Mouse (Mus musculus) heart, postnatal 25 days (tissue): Measurements from ENCODE around the gene Slc9a9. TPM values are rescaled to one million over a fixed set of nuclear protein-coding genes. Genes with fewer than 3 reads are reported as not detected.

Experiments
- DNase-seq: peaks from one replicate; pipeline ENCODE4 v3.0.0; 2022; ENCODE audit warnings: low spot score
- intact Hi-C: fragments of 180-260 bp; cut with DNase I; formaldehyde crosslinking; loops from one replicate; pipeline ENCODE4 v1.15.1; 2025
- total RNA-seq, 2 experiments: library from RNA; stranded (reverse); gene quantifications; 2 replicates each; pipeline ENCODE4 v1.2.3; 2021

The Slc9a9 gene
- total RNA-seq, 2 experiments from 2014 or later, result 2.2 to 2.6 TPM

DNA sequence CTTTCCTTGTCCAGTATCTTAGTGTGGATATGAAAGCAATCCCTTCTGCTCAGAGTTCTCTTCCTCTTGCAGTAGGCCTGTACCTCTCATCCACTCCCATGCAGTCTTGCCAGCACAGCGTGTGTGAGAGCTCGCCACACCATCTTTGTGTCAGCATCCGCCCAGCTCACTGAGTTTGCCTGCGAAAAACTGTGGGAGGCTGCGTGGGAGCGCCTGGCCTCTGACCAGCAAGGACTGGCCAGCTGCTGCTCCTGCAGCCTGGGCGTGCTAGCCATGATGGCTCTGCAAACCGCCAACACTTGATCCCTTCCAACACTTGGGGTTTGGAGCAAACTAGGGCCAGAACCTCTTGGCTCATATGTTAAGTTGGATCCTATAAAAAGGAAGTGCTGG is 11.4 kb downstream of the Slc9a9 start:
- intact Hi-C loops, result no loop called here
- peak; percentile 42 for DNase-seq

DNA sequence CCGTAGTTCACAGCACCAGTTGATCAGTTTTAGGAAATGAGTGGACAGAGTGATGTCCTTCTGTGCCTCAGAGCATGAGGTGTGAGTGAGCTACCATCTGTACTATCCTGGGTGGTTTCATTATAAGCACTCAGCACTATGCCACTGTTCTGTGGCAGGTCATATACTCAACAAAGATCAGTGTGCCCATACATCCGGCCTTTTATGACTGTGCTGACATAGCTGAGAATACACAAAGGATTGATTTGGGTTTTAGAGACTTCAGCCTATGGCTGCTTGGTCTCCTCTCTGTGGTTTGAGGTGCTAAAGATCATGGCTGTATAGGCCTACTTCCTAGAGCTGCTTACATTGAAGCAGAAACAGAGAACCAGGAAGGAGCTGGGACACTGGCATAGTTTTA is 12.6 kb downstream of the Slc9a9 start:
- DNase-seq, result no peak
- intact Hi-C loops, result no loop called here

DNA sequence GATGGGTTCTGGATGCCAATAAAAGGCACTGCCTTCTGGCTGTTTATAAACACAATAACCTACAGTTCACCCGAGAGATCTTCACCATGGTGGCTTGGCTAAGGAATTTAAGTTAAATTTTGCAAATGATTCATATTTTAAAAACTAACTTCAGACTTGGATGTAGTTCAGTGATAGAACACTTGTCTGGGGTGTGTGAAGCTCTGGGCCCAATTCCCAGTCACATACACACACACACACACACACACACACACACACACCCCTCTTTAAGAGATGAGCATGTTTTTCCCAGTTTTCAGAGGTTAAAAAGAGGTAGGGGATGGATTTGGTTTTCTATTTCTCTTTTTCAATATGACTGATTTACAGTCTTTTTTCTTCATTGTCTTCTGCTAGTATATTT is 15.9 kb downstream of the Slc9a9 start:
- intact Hi-C loops, result no loop called here
- no peak for DNase-seq

DNA sequence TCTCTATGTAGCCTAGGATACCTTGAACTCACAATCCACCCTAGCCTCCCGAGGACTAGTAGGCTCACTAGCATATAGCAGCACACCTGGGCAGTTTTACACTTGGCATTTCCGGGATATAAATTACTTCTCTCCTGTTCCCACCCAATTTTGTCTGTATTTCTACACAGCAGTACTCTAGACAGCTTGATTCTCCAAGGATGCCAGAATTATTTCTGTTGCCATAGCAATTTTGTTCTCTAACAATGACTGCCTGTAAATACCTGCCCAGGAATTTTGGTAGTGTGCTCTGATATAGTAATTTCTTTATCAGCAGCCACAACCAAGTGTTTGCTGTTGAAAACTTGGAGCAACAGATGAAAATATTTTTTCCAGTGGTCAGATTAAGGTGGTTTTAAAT is 16.7 kb downstream of the Slc9a9 start:
- no peak for DNase-seq
- intact Hi-C loops, result no loop called here

DNA sequence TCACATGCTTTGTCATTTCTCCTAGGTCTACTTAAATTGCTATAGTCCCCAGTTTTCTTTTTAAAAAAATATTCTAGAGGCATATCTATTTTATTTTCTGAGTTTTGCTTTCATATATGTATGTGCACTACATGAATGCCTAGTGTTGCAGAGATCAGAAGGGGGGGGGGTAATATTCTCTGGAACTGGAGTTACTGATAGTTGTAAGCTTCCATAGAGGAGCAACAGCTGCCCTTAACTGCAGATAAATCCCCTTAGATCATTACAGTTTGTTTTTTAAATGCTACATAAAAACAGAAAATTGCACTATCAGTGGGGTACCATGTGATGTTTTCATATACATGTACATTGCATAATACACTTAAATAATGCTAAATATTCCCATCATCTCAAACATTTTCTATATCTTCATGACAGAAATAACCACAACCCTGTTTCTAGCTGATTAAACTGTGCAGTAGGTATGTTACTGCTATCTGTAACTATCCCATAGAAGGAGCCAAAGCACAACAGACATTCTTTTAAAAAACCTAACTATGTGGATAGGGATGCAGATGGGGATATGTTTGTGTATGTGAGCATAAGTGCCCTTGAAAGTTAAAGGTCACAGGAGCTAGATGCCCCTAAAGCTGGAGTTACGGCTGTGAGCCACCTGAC is 17.6 kb downstream of the Slc9a9 start:
- intact Hi-C loops, result no loop called here

DNA sequence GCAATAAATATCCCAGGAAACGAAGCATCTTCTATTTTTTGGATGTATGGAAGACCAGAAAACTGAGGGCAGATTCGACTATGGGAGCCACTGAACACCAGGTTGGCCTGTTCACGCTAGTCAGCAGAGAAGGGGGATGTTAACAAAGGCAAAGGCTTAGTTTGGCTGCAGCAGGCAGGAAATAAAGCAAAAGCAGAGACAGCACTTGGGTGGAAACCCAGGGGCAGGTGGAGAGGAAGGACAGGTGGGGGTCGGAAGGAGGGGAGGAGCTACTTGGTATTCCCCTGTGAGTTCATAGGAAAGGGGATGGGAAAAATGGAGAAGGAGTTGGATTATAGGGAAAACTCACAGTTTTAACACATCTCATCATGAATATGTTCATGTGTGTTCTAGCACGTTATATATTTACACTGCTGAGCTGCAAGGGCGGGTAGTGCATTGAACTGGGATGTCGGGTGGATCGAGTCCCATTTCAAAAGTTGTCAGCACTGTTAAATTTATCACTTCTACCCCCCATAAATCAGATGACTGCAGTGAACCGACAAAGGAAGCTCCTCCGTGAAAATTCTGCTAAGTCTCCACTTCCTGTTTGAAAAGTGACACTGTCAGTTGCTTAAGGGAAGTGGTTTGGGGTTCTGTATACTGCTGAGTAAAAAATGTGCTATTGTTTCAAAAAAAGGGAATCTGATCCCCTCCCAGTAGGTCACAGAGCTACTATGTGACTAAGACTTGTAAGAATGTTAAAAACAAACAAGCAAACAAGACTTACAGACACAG is 21.8 kb downstream of the Slc9a9 start:
- no peak for DNase-seq
- intact Hi-C loops, result loop anchor here (10.0 kb wide), 1 partner anchor 157 kb away; the partner anchor contains the start of gene 1190002N15Rik

More for the DNA sequence above, 17.6 kb downstream of the Slc9a9 start:
- DNase-seq, result no peak

DNA sequence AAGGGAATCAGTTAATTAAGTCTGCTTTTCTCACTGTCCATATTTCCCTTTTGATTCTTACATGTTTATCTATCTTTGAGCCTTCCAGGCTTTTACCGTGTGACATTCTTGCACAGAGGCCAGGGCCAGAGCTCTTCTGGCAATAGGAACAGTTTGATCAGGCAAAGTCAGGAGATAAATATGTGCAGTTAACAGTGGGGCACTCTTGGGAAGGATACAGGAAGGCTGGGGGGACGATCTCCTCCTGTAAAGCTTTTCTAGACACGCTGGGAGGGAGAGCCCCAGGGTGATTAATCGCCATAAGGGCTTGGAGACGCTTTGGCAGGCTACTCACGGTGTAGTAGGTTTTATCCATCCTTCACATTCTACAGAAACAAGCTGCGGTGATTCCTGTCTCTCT is 22.4 kb downstream of the Slc9a9 start:
- DNase-seq, result no peak
- intact Hi-C loops, result loop anchor here (10.0 kb wide), 1 partner anchor 157 kb away; the partner anchor contains the start of gene 1190002N15Rik

DNA sequence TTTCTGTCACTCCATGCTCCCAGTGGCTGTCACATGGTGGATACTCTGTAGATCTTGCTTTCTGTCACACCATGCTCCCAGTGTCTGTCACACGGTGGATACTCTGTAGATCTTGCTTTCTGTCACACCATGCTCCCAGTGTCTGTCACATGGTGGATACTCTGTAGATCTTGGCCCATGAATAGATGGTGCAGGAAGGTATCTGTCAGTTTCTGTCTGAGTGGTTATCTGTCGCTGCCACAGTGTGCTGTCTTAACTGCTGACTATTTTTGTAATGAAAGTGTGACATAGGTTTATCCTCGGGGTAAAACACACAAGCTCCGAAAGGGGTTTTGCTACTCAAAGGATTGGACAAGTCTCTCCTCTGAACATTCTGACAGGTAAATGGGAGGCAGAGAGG is 24.5 kb downstream of the Slc9a9 start:
- no peak for DNase-seq
- intact Hi-C loops, result loop anchor here (10.0 kb wide), 1 partner anchor 159 kb away; the partner anchor contains the start of gene 1190002N15Rik

DNA sequence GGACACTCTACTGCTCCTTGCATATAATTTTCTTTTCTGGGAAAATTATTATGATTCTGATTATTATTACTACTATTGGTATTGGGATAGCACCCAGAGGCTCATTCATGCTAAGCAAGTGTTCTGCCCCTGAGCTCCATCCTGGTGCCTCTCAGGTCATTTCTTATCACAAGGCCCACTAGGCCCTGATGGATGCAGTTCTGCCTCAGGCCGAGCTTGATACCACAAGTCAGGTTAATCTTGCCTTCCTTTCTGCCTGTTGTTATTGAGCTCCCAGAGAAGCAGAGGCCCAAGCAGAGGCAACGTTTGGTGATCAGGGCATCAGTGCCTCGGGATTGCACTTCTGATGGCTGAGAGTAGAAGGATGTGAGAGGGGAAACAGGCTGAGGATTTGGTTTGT is 25.3 kb downstream of the Slc9a9 start:
- DNase-seq, result no peak
- intact Hi-C loops, result loop anchor here (10.0 kb wide), 1 partner anchor 160 kb away; the partner anchor contains the start of gene 1190002N15Rik

DNA sequence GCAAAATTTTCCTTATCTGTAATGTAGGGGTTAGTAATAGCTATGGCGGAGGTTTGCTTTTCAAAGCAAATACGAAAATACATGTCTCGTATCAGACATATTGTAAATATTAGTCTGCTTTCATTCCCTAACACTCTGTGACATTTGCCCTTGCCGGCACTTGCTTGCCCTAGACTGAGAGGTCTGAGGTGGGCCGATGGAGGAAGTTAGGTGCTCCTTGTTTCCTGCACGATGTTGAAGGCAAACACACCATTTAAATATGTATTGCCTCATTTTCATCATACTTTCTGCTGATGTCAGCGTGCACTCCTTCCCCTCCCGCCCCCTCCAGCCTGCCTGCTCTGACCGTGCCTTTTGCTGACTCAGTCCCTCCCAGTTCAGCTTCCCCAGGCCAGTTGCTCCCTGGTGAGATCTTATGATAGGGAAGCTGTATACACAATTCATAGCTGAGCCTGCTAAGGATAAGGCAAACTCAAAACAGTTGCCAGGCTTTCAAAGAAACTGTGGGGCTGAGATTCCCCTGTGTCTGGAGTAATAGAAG is 26.9 kb downstream of the Slc9a9 start:
- no peak for DNase-seq
- intact Hi-C loops, result loop anchor here (10.0 kb wide), 1 partner anchor 162 kb away; the partner anchor contains the start of gene 1190002N15Rik

DNA sequence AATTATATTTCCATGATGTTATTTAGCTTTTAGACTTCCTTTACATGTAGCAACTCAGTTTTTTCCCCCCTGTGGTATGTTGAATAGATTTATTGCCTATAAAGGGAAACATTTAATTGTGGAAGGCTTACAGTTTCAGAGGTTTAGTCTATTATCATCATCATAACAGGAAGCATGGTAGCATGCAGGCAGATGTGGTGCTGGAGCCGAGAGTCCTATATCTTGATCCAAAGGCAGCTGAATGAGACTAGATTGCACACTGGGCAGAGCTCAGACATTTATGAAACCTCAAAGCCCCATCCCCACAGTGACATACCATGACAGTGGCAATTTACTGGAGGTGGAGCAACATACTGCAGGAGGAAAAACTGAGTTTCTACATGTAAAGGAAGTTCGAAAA is 28.5 kb downstream of the Slc9a9 start:
- DNase-seq, result no peak
- intact Hi-C loops, result loop anchor here (10.0 kb wide), 1 partner anchor 163 kb away; the partner anchor contains the start of gene 1190002N15Rik

DNA sequence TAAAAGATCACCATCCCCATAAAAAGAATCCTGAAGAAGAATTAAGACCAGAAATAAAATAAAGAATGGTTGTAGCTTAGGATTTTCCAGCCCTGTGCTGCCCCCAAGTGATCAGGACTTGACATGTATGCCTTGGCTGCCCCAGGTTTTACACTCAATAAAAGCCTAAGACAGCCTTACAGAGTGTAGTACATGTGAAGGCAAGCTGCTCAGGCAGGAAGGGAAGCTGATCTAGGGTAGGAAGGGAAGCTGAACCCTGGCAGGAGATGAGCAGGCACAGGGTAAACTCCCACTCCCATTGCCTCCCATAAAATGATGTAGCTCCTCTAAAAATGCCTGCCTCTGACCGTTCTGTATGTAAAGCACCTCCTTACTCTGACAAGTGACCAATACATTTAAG is 30.8 kb downstream of the Slc9a9 start:
- intact Hi-C loops, result no loop called here
- no peak for DNase-seq

DNA sequence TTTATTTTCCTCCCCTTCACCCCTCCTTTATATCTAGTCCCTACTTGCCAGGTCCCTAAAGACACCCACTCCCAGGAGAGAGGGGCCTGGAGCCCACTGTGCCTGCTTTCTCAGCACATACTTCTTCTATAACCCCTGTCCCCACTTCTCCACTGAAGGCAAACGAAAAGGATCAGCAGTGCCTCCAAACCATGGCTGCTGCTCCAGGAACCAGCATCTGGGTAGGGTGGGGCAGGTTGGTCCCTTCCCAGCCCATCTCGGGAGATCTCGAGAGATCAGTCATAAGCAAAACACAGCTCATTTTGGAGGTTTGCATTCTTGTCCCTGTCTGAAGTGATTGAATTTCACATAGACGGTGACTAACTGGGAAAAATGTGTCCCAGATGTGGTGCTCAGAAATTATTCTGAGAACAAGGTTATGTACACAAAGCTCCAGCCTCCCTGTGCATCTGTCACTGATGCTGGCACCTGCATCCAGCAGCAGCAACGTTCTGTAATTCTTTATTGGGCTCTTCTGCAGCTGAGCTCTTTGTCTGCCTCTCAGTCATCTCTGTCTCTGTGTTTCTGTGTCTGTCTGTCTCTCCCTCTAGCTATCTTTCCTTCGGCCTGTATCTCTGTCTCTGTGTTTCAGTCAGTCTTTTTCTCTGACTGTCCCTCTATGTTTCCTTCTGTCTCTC is 31.6 kb downstream of the Slc9a9 start:
- DNase-seq, result no peak

DNA sequence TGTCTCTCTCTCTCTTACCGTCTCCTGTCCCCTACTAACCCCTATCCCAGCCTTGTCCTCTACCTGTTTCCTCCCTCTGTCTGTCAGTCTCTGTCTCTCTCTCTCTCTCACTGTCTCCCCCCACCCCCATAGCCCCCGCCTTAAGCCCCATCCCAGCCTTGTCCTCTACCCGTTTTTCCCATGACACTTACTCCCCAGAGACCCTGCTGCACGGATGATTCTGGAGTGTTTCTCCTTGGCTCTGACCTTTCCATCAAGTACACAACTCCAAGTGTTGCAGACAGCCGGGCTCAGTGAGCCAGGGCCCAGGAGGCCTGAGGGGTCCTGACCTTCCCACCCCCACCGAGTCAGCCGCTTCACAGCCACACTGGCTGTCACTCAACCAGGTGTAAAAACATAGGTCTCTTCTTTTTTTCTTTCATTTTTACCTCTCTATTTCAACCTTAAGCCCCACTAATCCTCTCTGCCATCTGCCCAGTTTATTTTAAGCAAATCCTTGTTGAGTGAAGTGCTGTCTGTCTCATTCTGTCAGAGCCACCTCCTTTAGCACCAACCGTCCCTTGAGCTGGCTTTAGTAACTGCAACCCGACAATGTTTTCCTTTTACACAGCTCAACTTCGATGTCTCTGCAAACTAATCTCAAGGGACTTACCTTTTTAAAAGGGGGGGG is 32.4 kb downstream of the Slc9a9 start:
- intact Hi-C loops, result no loop called here
- DNase-seq, result no peak

More for the DNA sequence above, 31.6 kb downstream of the Slc9a9 start:
- intact Hi-C loops, result no loop called here

DNA sequence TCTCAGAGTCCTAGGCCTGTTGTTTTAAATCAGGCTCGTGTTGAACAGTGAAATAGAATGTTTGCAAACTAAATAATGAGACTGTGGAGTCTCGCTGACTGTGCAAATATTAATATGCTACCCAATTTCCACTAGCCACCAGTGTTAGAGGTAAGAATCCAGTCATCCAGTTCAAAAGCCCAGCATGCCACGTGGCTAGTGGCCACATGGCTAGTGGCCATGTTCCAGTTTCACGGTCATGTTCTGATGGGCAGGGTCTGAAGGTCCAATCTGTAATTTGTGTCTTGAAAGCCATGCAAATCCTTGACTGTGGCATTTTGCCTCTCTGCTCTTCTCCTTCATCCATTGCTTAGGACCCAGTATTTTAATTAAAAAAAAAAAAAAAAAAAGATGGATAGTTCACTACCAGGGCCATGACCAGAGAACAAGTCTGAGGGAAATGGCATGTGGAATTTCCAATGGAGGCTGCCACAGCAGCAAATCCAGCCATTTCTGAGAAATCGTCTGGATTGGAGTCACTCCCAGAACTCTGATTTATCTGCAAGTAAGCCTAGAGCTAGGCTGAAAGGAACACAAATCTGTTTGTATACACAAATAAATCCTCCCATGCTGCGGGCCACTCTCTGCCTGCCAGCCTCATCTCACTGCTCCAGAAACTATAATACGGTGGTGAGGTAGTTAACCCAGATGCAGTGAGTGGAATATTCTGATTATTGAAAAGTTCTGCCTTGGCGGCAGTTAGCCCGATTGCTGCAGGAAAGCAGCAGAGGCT is 35.5 kb downstream of the Slc9a9 start:
- DNase-seq, result no peak
- intact Hi-C loops, result no loop called here

DNA sequence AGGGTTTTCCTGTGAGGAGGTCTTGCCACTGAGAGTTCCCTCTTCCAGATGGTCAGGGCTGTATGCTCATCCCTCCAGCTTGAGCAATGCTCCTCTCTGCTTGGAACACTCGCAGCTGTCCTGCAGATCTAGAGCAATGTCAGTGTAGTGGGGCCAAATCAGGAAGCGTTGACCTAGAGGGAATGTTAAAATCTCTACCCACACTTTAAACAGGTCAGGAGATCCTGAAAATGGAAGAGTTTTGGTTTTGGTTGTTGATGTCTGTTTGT is 36.0 kb downstream of the Slc9a9 start:
- intact Hi-C loops, result no loop called here
- no peak for DNase-seq

DNA sequence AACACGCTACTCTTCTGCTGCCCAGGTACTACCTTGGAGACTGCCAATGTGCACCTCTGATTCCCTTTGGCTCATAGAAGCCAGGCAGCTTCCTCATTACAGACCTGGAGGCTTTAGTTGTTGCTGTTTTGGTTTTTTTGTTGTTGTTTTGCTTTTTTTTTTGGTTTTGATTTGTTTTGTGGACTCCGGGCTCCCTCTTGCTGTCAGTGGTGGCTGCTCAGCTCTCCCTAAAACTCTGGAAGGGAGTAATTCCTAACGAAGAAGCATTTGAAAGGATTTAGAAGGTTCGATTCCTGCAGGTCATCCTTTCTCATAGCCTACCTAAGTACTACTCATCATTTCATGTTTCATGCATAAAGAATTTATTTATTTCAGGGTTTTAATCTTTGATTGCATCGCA is 42.4 kb downstream of the Slc9a9 start:
- DNase-seq, result no peak
- intact Hi-C loops, result no loop called here

DNA sequence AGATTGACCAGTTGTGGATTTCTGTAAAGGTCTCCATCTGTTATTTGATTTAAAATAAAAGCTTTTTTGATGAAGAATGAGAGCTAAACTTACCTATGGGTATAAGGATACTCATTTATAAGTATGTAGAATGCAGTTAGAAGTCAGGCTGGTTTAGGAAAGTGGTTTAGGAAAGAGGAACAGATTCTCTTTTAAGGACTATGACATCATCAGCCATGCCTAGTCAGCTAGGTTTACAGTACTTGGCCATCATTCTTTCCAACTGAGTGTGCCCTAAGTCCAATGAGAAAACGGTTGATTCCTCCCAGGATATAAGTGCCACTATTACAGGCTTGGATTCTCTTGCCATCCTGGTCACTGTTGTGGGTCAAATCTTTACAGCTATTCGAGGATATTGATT is 47.0 kb downstream of the Slc9a9 start:
- intact Hi-C loops, result no loop called here
- no peak for DNase-seq

DNA sequence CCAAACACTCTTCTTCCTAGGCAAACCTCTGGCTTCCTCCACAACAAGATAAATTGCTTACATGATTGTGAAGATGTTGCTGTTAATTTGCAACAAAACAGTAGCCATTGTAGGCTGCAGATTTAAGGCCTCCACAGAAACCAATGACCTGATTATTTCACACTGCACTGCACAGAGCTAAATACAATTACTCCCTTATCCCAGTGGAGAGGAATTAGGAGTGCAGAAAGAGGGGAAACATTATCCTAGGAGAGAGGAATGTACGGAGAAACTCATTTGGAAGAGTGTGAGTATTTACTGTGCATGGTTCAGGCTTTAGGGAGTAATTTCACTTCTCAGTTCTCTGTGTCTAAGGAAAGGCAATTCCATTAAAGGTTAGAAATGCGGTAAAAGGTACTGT is 53.9 kb downstream of the Slc9a9 start:
- DNase-seq, result no peak
- intact Hi-C loops, result no loop called here
